Mouse (Mus musculus): ENCODE measurements around the gene Gphn.

Gphn gene

GRCm38 (mm10) chr12:78717783-78718182, 491.6 kb downstream of the Gphn start:
- DNase-seq (ENCODE audit: low read depth, low spot score): no peak

- no peak for DNase-seq (ENCODE audit: low read depth, low spot score)
Measured at GRCm38 (mm10) chr12:78727723-78728122, 501.5 kb downstream of the Gphn start.
